Mouse (Mus musculus): Measurements from ENCODE around the gene Serinc3.

GRCm38 (mm10) chr2:163657975-163658886 is 13.3 kb upstream of the Serinc3 start, which contains the start of gene Pkig:
- TF ChIP-seq CTCF (IDR thresholded peaks at IDR 0.05; ENCODE audit: low read depth, low read length) (no peak), POLR2A (IDR thresholded peaks at IDR 0.05; ENCODE audit: borderline replicate concordance, low read depth, low read length) (no peak)
